7 mouse cellular contexts compared by ENCODE assay signal in genomic region chr6:35132806-35133205, GRCm38 (mm10). TPM values are rescaled to one million over a fixed set of nuclear protein-coding genes. Genes with fewer than 3 reads are reported as not detected.
DNase-seq lines count a peak whose midpoint lies in the region; ATAC-seq and TF ChIP-seq lines count a peak whose summit lies in the region.

No protein-coding gene starts in this region.

- TF ChIP-seq POLR2A in lung, adult 2 months (IDR thresholded peaks at IDR 0.05; ENCODE audit: borderline replicate concordance, extremely low read depth, low read depth, low read length), result no peak

- H3K27me3 ChIP-seq in embryonic facial prominence, embryonic 11.5 days (ENCODE audit: control insufficient read depth, insufficient read depth, low read length), result no peaks in the 10 kb centered on the region
- no peaks in the 10 kb centered on the region for H3K27me3 ChIP-seq in hindbrain, embryonic 14.5 days (ENCODE audit: control insufficient read depth, insufficient read depth, low read length)
- H3K27me3 ChIP-seq in midbrain, embryonic 12.5 days, result no peaks in the 10 kb centered on the region

- H3K9ac ChIP-seq in embryonic facial prominence, embryonic 11.5 days (replicated peaks; ENCODE audit: low read length), result peak overlapping the region; percentile 79
- peak overlapping the region; percentile 83 for H3K9ac ChIP-seq in hindbrain, embryonic 14.5 days
- H3K9ac ChIP-seq in midbrain, embryonic 12.5 days (replicated peaks), result peak overlapping the region; percentile 90

- H3K4me1 ChIP-seq in lung, adult 2 months (ENCODE audit: control insufficient read depth, insufficient read depth, low read length), result peaks cover 5% of the 10 kb centered on the region
- H3K4me1 ChIP-seq in embryonic facial prominence, embryonic 11.5 days (ENCODE audit: control insufficient read depth, insufficient read depth, low read length), result no peaks in the 10 kb centered on the region
- H3K4me1 ChIP-seq in hindbrain, embryonic 14.5 days (replicated peaks; ENCODE audit: control insufficient read depth, insufficient read depth, low read length), result peaks cover 25% of the 10 kb centered on the region
- peaks cover 18% of the 10 kb centered on the region for H3K4me1 ChIP-seq in midbrain, embryonic 12.5 days

- ATAC-seq in embryonic facial prominence, embryonic 11.5 days (replicated peaks; ENCODE audit: insufficient number of reproducible peaks, low FRiP score, low TSS enrichment, low read depth), result no peak; the same call in 1 of the 2 replicates
- no peak for ATAC-seq in hindbrain, embryonic 14.5 days (ENCODE audit: low FRiP score)
- ATAC-seq in midbrain, embryonic 12.5 days (ENCODE audit: low FRiP score, low read depth), result peak; percentile 10; the same call in 1 of the 2 replicates

- no peak for TF ChIP-seq CTCF in lung, adult 2 months (IDR thresholded peaks at IDR 0.05; ENCODE audit: insufficient read depth, low read length)

- WGBS in lung, adult 2 months, result under 1% methylated on average over 11 of the region's 11 CpGs
- under 1% methylated on average over 11 of the region's 11 CpGs for WGBS in embryonic facial prominence, embryonic 11.5 days
- WGBS in hindbrain, embryonic 14.5 days, result under 1% methylated on average over 11 of the region's 11 CpGs
- WGBS in midbrain, embryonic 12.5 days, result 1% methylated on average over 11 of the region's 11 CpGs

- H3K9me3 ChIP-seq in embryonic facial prominence, embryonic 11.5 days (replicated peaks; ENCODE audit: control insufficient read depth, low read length), result no peaks in the 10 kb centered on the region
- no peaks in the 10 kb centered on the region for H3K9me3 ChIP-seq in hindbrain, embryonic 14.5 days (ENCODE audit: control insufficient read depth, low read length)
- H3K9me3 ChIP-seq in midbrain, embryonic 12.5 days, result no peaks in the 10 kb centered on the region

- H3K4me3 ChIP-seq in lung, adult 2 months (replicated peaks; ENCODE audit: extremely low read depth, low read depth, low read length), result peak overlapping the region; percentile 97
- peak overlapping the region; percentile 75 for H3K4me3 ChIP-seq in embryonic facial prominence, embryonic 11.5 days (ENCODE audit: low read depth, low read length)
- H3K4me3 ChIP-seq in hindbrain, embryonic 14.5 days (replicated peaks; ENCODE audit: low read length), result peak overlapping the region; percentile 81
- peak overlapping the region; percentile 75 for H3K4me3 ChIP-seq in midbrain, embryonic 12.5 days

- H3K4me2 ChIP-seq in embryonic facial prominence, embryonic 11.5 days (ENCODE audit: low read depth, low read length), result peak overlapping the region; percentile 93
- H3K4me2 ChIP-seq in hindbrain, embryonic 14.5 days (replicated peaks), result peak overlapping the region; percentile 81
- H3K4me2 ChIP-seq in midbrain, embryonic 12.5 days (replicated peaks), result peak overlapping the region; percentile 91

- DNase-seq in lung, adult 2 months, result no peak
- DNase-seq in lung, postnatal 14 days, result no peak
- peak; percentile 22 for DNase-seq in Muller cell, postnatal 12 days (ENCODE audit: inconsistent ontology term)
- peak; percentile 10 for DNase-seq in embryonic facial prominence, embryonic 11.5 days (ENCODE audit: low spot score)
- DNase-seq in hindbrain, embryonic 14.5 days (ENCODE audit: low spot score), result peak; percentile 39
- no peak for DNase-seq in right cerebral cortex, postnatal 14 days

- H3K36me3 ChIP-seq in embryonic facial prominence, embryonic 11.5 days (replicated peaks; ENCODE audit: control insufficient read depth, insufficient read depth, low read depth, low read length), result no peaks in the 10 kb centered on the region
- no peaks in the 10 kb centered on the region for H3K36me3 ChIP-seq in hindbrain, embryonic 14.5 days (replicated peaks; ENCODE audit: control insufficient read depth, insufficient read depth)
- no peaks in the 10 kb centered on the region for H3K36me3 ChIP-seq in midbrain, embryonic 12.5 days

- H3K27ac ChIP-seq in embryonic facial prominence, embryonic 11.5 days (replicated peaks; ENCODE audit: low read depth, low read length), result peak overlapping the region; percentile 47; the same call in 1 of the 2 replicates
- peak overlapping the region; percentile 90 for H3K27ac ChIP-seq in hindbrain, embryonic 14.5 days
- H3K27ac ChIP-seq in midbrain, embryonic 12.5 days (replicated peaks), result peak overlapping the region; percentile 87

RNA-seq across cellular contexts. Expression of gene Cnot4, which starts 0.7 kb away (rescaled TPM):
- polyA plus RNA-seq in lung, adult 2 months (2012; rRNA removed), result 8.7 and 8.9 TPM in 2 replicates
- 34.8 and 41.5 TPM in 2 replicates for polyA plus RNA-seq in embryonic facial prominence, embryonic 11.5 days (2014; fragmentation: Nextera tagmentation; extraction: Ambion mirVana)
- 34.3 and 40.2 TPM in 2 replicates for polyA plus RNA-seq in hindbrain, embryonic 14.5 days (2014; fragmentation: Nextera tagmentation; extraction: Ambion mirVana)
- 31.3 and 31.5 TPM in 2 replicates for polyA plus RNA-seq in midbrain, embryonic 12.5 days (2016; fragmentation: Nextera tagmentation; extraction: Ambion mirVana)

RNA-seq across cellular contexts. Expression of gene Nup205, which starts 44.4 kb away (rescaled TPM):
- 7.8 and 11.7 TPM in 2 replicates for polyA plus RNA-seq in lung, adult 2 months (2012; rRNA removed)
- polyA plus RNA-seq in embryonic facial prominence, embryonic 11.5 days (2014; fragmentation: Nextera tagmentation; extraction: Ambion mirVana), result 54.0 and 55.8 TPM in 2 replicates
- 27.7 and 32.0 TPM in 2 replicates for polyA plus RNA-seq in hindbrain, embryonic 14.5 days (2014; fragmentation: Nextera tagmentation; extraction: Ambion mirVana)
- polyA plus RNA-seq in midbrain, embryonic 12.5 days (2016; fragmentation: Nextera tagmentation; extraction: Ambion mirVana), result 47.1 and 48.9 TPM in 2 replicates

Comparison
In these comparisons a context has a peak if more than half of its experiments do, and no peak if none do; other contexts are left out.
1. DNase-seq: peak in Muller cell, postnatal 12 days (single experiment), embryonic facial prominence, embryonic 11.5 days (single experiment) and hindbrain, embryonic 14.5 days (single experiment); none in lung, adult 2 months (single experiment), lung, postnatal 14 days (single experiment) and right cerebral cortex, postnatal 14 days (single experiment).
2. Peak in every context shown above with its lines, with median percentiles within 50 percentile points of each other: H3K4me3 ChIP-seq, H3K27ac ChIP-seq, H3K4me2 ChIP-seq and H3K9ac ChIP-seq.